Mouse (Mus musculus) thymus, adult 2 months (tissue): ENCODE results near the gene Gm20388.

Source experiments
- CTCF ChIP-seq: fragments of 200-500 bp; IDR thresholded peaks from 2 replicates; pipeline ENCODE4 v1.5.1; 2012; ENCODE audit warnings: mild to moderate bottlenecking, control low read depth, low read length, moderate library complexity, borderline replicate concordance; ENCODE audit not compliant: control insufficient read depth, poor library complexity, insufficient read depth; ENCODE audit errors: extremely low read depth
- POLR2A ChIP-seq: fragments of 200-500 bp; IDR thresholded peaks from 2 replicates; pipeline ENCODE4 v1.6.1; 2012; ENCODE audit warnings: mild to moderate bottlenecking, low read length, control low read depth, moderate library complexity; ENCODE audit not compliant: control insufficient read depth, poor library complexity, insufficient read depth; ENCODE audit errors: extremely low read depth

DNA sequence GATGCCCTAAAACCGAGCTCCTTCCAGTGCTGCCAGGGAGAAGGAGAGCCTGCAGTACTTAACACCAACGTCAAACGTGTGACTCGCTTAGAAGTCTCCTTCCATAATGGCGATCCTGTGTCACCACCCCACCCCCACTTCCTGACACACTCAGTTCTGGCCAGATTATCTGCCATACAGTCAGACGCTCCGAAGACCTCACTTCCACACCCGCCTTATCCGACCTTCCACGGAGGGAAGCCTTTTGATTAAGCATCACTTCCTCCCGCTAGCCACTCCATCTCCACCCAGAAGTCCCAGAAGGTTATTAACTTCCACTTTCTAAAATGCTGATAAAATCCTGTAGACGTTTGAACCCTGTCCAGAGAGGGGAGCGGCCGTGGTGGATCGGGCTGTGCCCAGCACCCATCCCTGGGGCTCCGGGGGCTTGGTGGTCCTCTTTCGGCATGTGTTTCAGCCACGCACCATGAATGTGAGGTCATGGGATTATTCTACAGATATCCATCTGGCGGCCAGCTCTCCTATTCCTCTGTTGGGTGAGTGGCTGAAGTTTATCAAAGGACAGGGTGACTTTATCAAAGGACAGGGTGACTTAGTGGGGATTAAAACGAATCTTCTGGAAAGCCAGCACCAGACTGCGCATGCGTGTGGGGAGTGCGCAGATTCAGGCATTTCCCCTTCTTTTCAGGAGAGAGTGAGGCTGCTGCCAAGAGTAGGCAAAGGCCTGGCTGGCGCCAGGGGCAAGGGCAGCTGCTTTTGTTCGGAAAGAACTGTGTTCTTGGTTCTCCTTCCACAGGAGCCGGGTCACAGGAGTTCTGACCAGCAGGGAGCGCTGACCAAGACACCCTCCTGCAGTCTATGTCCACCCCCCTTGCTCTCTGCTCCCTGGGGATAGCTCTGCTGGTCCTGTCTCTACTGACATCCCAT, 1260.2 kb downstream of the Gm20388 start:
- TF ChIP-seq POLR2A (no peak), CTCF (no peak)
